Comparison of ENCODE assay signal across 18 mouse cellular contexts in the genomic region with DNA sequence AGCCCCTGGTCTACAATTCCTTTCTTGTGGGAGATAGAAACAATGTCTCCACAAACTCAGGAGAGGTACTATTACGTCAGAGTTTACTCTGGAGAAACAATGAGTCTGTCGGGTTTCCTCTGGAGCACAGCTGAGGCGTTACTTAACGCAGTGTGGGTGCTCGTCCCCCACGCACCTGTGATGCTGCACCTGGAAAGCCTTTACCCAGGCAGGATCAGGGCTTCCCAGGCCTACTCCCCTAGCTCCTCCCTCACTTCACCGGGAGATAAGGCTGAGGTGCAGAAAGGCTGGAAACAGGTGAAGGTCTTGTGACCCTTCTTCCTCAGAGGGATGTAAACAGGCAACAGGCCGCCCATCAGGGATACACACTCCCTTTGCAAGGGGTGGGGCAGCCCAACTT.
"Had no signal": no experiment of that assay in that cellular context is flagged by ENCODE, and none has a peak within 500 bp of the region (broad histone marks: within the 10 kb centered on the region; RNA-seq: fewer than 3 reads in every experiment).

No protein-coding gene starts in this region.

- H3K9ac ChIP-seq: limb, embryonic 12.5 days; limb, embryonic 15.5 days; liver, embryonic 14.5 days; liver, postnatal 0 days; lung, embryonic 14.5 days had no signal

- H3K4me1 ChIP-seq: limb, embryonic 12.5 days; limb, embryonic 15.5 days had no signal

- H3K27me3 ChIP-seq: limb, embryonic 12.5 days; limb, embryonic 15.5 days had no signal

- H3K27ac ChIP-seq: kidney, postnatal 0 days; layer of hippocampus, adult 2 months; left cerebral cortex, adult 2 months; limb, embryonic 12.5 days; limb, embryonic 15.5 days; liver, embryonic 14.5 days had no signal

- H3K4me2 ChIP-seq: limb, embryonic 12.5 days; limb, embryonic 15.5 days; liver, embryonic 11.5 days; lung, embryonic 14.5 days; midbrain, embryonic 11.5 days had no signal

- H3K9me3 ChIP-seq: limb, embryonic 12.5 days; limb, embryonic 15.5 days had no signal

- H3K4me3 ChIP-seq: layer of hippocampus, adult 2 months; left cerebral cortex, adult 2 months; limb, embryonic 12.5 days; limb, embryonic 15.5 days had no signal

- H3K36me3 ChIP-seq: limb, embryonic 12.5 days; limb, embryonic 15.5 days had no signal

- DNase-seq: kidney, adult 18-20 months; kidney, postnatal 25 days; layer of hippocampus, postnatal 36 days; left cerebral cortex, postnatal 4 days; liver, postnatal 0 days; lung, embryonic 14.5 days; lung, postnatal 10 days; lung, postnatal 4 days; midbrain, embryonic 14.5 days; thymus, postnatal 36 days had no signal

- ATAC-seq: liver, postnatal 0 days had no signal
